In genomic region chr1:58713893-58714231, GRCm38 (mm10) we compare ENCODE assay signal across 8 mouse cellular contexts. TPM values are rescaled to one million over a fixed set of nuclear protein-coding genes. Genes with fewer than 3 reads are reported as not detected.
A peak's percentile ranks its signal among the peaks of the same experiment; 100 is the strongest.
DNase-seq lines count a peak whose midpoint lies in the region; ATAC-seq lines count a peak whose summit lies in the region.

No protein-coding gene starts in this region.

- no peak for ATAC-seq in embryonic facial prominence, embryonic 11.5 days (replicated peaks; ENCODE audit: insufficient number of reproducible peaks, low FRiP score, low TSS enrichment, low read depth)
- ATAC-seq in heart, embryonic 13.5 days (ENCODE audit: extremely low read depth, insufficient number of reproducible peaks, low FRiP score, low TSS enrichment), result no peak
- no peak for ATAC-seq in kidney, embryonic 15.5 days (replicated peaks; ENCODE audit: low FRiP score)
- ATAC-seq in stomach, embryonic 14.5 days (ENCODE audit: insufficient number of reproducible peaks, insufficient read depth, low FRiP score, low read depth), result no peak

- no peaks in the 10 kb centered on the region for H3K9me3 ChIP-seq in embryonic facial prominence, embryonic 11.5 days (replicated peaks; ENCODE audit: control insufficient read depth, low read length)
- no peaks in the 10 kb centered on the region for H3K9me3 ChIP-seq in heart, embryonic 13.5 days
- no peaks in the 10 kb centered on the region for H3K9me3 ChIP-seq in kidney, embryonic 15.5 days (replicated peaks)
- H3K9me3 ChIP-seq in stomach, embryonic 14.5 days (ENCODE audit: control insufficient read depth, low read depth, low read length), result no peaks in the 10 kb centered on the region

- peak overlapping the region; percentile 61 for H3K4me3 ChIP-seq in embryonic facial prominence, embryonic 11.5 days (ENCODE audit: low read depth, low read length)
- peak overlapping the region; percentile 78 for H3K4me3 ChIP-seq in heart, embryonic 13.5 days
- H3K4me3 ChIP-seq in kidney, embryonic 15.5 days (replicated peaks), result peak overlapping the region; percentile 60
- H3K4me3 ChIP-seq in stomach, embryonic 14.5 days (ENCODE audit: low read depth, low read length), result peak overlapping the region; percentile 68

- H3K4me1 ChIP-seq in embryonic facial prominence, embryonic 11.5 days (ENCODE audit: control insufficient read depth, insufficient read depth, low read length), result no peaks in the 10 kb centered on the region
- peaks cover 36% of the 10 kb centered on the region for H3K4me1 ChIP-seq in heart, embryonic 13.5 days
- H3K4me1 ChIP-seq in kidney, embryonic 15.5 days, result peaks cover 38% of the 10 kb centered on the region
- H3K4me1 ChIP-seq in stomach, embryonic 14.5 days (ENCODE audit: control insufficient read depth, insufficient read depth, low read length), result no peaks in the 10 kb centered on the region

- peak; percentile 45 to 67 for DNase-seq in urinary bladder, postnatal 36 days (ENCODE audit: low spot score in 2 of 2)
- DNase-seq in urinary bladder, adult 18-20 months (ENCODE audit: low spot score in 2 of 2), result no peak
- DNase-seq in embryonic facial prominence, embryonic 11.5 days (ENCODE audit: low spot score), result no peak
- peak; percentile 80 for DNase-seq in lung, postnatal 10 days
- no peak for DNase-seq in thymus, postnatal 0 days (ENCODE audit: low spot score)

- H3K4me2 ChIP-seq in embryonic facial prominence, embryonic 11.5 days (ENCODE audit: low read depth, low read length), result peak overlapping the region; percentile 65
- peak overlapping the region; percentile 85 for H3K4me2 ChIP-seq in heart, embryonic 13.5 days
- peak overlapping the region; percentile 70 for H3K4me2 ChIP-seq in kidney, embryonic 15.5 days
- H3K4me2 ChIP-seq in stomach, embryonic 14.5 days (replicated peaks; ENCODE audit: low read depth, low read length), result peak overlapping the region; percentile 81

- peak overlapping the region; percentile 85 for H3K9ac ChIP-seq in embryonic facial prominence, embryonic 11.5 days (replicated peaks; ENCODE audit: low read length)
- H3K9ac ChIP-seq in heart, embryonic 13.5 days, result peak overlapping the region; percentile 96
- peak overlapping the region; percentile 59 for H3K9ac ChIP-seq in kidney, embryonic 15.5 days
- peak overlapping the region; percentile 73 for H3K9ac ChIP-seq in stomach, embryonic 14.5 days (replicated peaks; ENCODE audit: low read depth, low read length)

- 45% methylated on average over 4 of the region's 4 CpGs for whole genome bisulfite sequencing in embryonic facial prominence, embryonic 11.5 days
- 36% methylated on average over 4 of the region's 4 CpGs for WGBS in heart, embryonic 13.5 days
- WGBS in kidney, embryonic 15.5 days, result 25% methylated on average over 4 of the region's 4 CpGs
- 33% methylated on average over 4 of the region's 4 CpGs for WGBS in stomach, embryonic 14.5 days

- no peaks in the 10 kb centered on the region for H3K27me3 ChIP-seq in embryonic facial prominence, embryonic 11.5 days (ENCODE audit: control insufficient read depth, insufficient read depth, low read length)
- no peaks in the 10 kb centered on the region for H3K27me3 ChIP-seq in heart, embryonic 13.5 days (replicated peaks)
- no peaks in the 10 kb centered on the region for H3K27me3 ChIP-seq in kidney, embryonic 15.5 days
- no peaks in the 10 kb centered on the region for H3K27me3 ChIP-seq in stomach, embryonic 14.5 days (ENCODE audit: control insufficient read depth, insufficient read depth, low read length)

- peak overlapping the region; percentile 77; the same call in 1 of the 2 replicates for H3K27ac ChIP-seq in embryonic facial prominence, embryonic 11.5 days (replicated peaks; ENCODE audit: low read depth, low read length)
- H3K27ac ChIP-seq in heart, embryonic 13.5 days (replicated peaks), result peak overlapping the region; percentile 99
- peak overlapping the region; percentile 100 for H3K27ac ChIP-seq in kidney, embryonic 15.5 days
- peak overlapping the region; percentile 95 for H3K27ac ChIP-seq in stomach, embryonic 14.5 days (ENCODE audit: low read length)

- no peaks in the 10 kb centered on the region; the same call in 1 of the 2 replicates for H3K36me3 ChIP-seq in embryonic facial prominence, embryonic 11.5 days (replicated peaks; ENCODE audit: control insufficient read depth, insufficient read depth, low read depth, low read length)
- H3K36me3 ChIP-seq in heart, embryonic 13.5 days, result peaks cover 42% of the 10 kb centered on the region
- H3K36me3 ChIP-seq in kidney, embryonic 15.5 days, result peaks cover 33% of the 10 kb centered on the region
- H3K36me3 ChIP-seq in stomach, embryonic 14.5 days (ENCODE audit: control insufficient read depth, insufficient read depth, low read length), result peaks cover 6% of the 10 kb centered on the region; the same call in 1 of the 2 replicates

RNA-seq across cellular contexts. Expression of gene Cflar, which starts 2.6 kb away (rescaled TPM):
- polyA plus RNA-seq in embryonic facial prominence, embryonic 11.5 days (2014; fragmentation: Nextera tagmentation; extraction: Ambion mirVana), result 24.1 and 25.0 TPM in 2 replicates
- 29.2 and 40.0 TPM in 2 replicates for polyA plus RNA-seq in heart, embryonic 13.5 days (2015; fragmentation: Nextera tagmentation; extraction: Ambion mirVana)
- 45.2 and 48.1 TPM in 2 replicates for polyA plus RNA-seq in kidney, embryonic 15.5 days (2015; fragmentation: Nextera tagmentation; extraction: Ambion mirVana)
- 38.8 and 44.1 TPM in 2 replicates for polyA plus RNA-seq in stomach, embryonic 14.5 days (2014; fragmentation: Nextera tagmentation; extraction: Ambion mirVana)
- polyA plus RNA-seq in thymus, postnatal 0 days (2015; fragmentation: Nextera tagmentation; extraction: Ambion mirVana), result 99.4 and 118 TPM in 2 replicates

RNA-seq across cellular contexts. Expression of gene Als2cr12, which starts 18.1 kb away (rescaled TPM):
- not detected in 2 replicates for polyA plus RNA-seq in embryonic facial prominence, embryonic 11.5 days (2014; fragmentation: Nextera tagmentation; extraction: Ambion mirVana)
- polyA plus RNA-seq in heart, embryonic 13.5 days (2015; fragmentation: Nextera tagmentation; extraction: Ambion mirVana), result not detected in 2 replicates
- not detected in 2 replicates for polyA plus RNA-seq in kidney, embryonic 15.5 days (2015; fragmentation: Nextera tagmentation; extraction: Ambion mirVana)
- not detected in 2 replicates for polyA plus RNA-seq in stomach, embryonic 14.5 days (2014; fragmentation: Nextera tagmentation; extraction: Ambion mirVana)
- polyA plus RNA-seq in thymus, postnatal 0 days (2015; fragmentation: Nextera tagmentation; extraction: Ambion mirVana), result 0.14 and 0.35 TPM in 2 replicates

Comparison
In these comparisons a context has a peak if more than half of its experiments do, and no peak if none do; other contexts are left out.
1. DNase-seq: peak in urinary bladder, postnatal 36 days (2 of 2) and lung, postnatal 10 days (single experiment); none in urinary bladder, adult 18-20 months (0 of 2), embryonic facial prominence, embryonic 11.5 days (single experiment) and thymus, postnatal 0 days (single experiment).
2. Peak in every context shown above with its lines, with median percentiles within 50 percentile points of each other: H3K27ac ChIP-seq, H3K4me2 ChIP-seq, H3K4me3 ChIP-seq and H3K9ac ChIP-seq.